Mouse (Mus musculus): ENCODE results near the gene Gm19426.

GRCm38 (mm10) chr2:84734919-84735318 is 8.5 kb downstream of the Gm19426 start:
- TF ChIP-seq HCFC1 (IDR thresholded peaks at IDR 0.05; ENCODE audit: borderline replicate concordance, insufficient read depth, low read length) (no peak), ZC3H11A (IDR thresholded peaks at IDR 0.05; ENCODE audit: borderline replicate concordance, low read depth, low read length) (no peak), CHD2 (IDR thresholded peaks at IDR 0.05; ENCODE audit: low read depth, low read length) (no peak), ZNF384 (IDR thresholded peaks at IDR 0.05; ENCODE audit: low read depth, low read length) (no peak)

Measured in ES-E14 (cell line).